Mouse (Mus musculus) stomach, embryonic 16.5 days (tissue): Measurements from ENCODE around the gene Rapgef5. TPM values are rescaled to one million over a fixed set of nuclear protein-coding genes. Genes with fewer than 3 reads are reported as not detected.

Experiments used
- ATAC-seq: fragments of 200-750 bp; cut with Nextera tagmentation; 2 replicates; pipeline ENCODE4 v1.8.0; 2017; ENCODE audit warnings: moderate number of reproducible peaks, moderate TSS enrichment; ENCODE audit not compliant: insufficient read depth, low FRiP score
- H3K27ac ChIP-seq: fragments of 300-500 bp; sonication (generic); 2 replicates; pipeline ENCODE4 v1.5.1; 2014; ENCODE audit warnings: low read length
- H3K27me3 ChIP-seq: fragments of 300-500 bp; sonication (generic); 2 replicates; pipeline ENCODE4 v1.6.1; 2014; ENCODE audit warnings: low read length, control low read depth, mixed read lengths; ENCODE audit not compliant: control insufficient read depth, insufficient read depth
- H3K36me3 ChIP-seq: fragments of 300-500 bp; sonication (generic); 2 replicates; pipeline ENCODE4 v1.6.1; 2014; ENCODE audit warnings: low read length; ENCODE audit not compliant: control insufficient read depth, insufficient read depth
- H3K4me1 ChIP-seq: fragments of 300-500 bp; sonication (generic); 2 replicates; pipeline ENCODE4 v1.6.1; 2014; ENCODE audit warnings: low read length, control low read depth, mixed read lengths; ENCODE audit not compliant: control insufficient read depth, insufficient read depth
- H3K4me2 ChIP-seq: fragments of 300-500 bp; sonication (generic); 2 replicates; pipeline ENCODE4 v1.6.1; 2014; ENCODE audit warnings: low read depth, low read length, mixed read lengths
- H3K4me3 ChIP-seq: fragments of 300-500 bp; sonication (generic); replicated peaks from 2 replicates; pipeline ENCODE4 v1.5.1; 2014; ENCODE audit warnings: mild to moderate bottlenecking, low read length
- H3K9ac ChIP-seq: fragments of 300-500 bp; sonication (generic); 2 replicates; pipeline ENCODE4 v1.6.1; 2014; ENCODE audit warnings: low read length
- H3K9me3 ChIP-seq: fragments of 300-500 bp; sonication (generic); replicated peaks from 2 replicates; pipeline ENCODE4 v1.6.1; 2016; ENCODE audit warnings: low read length, control low read depth; ENCODE audit not compliant: control insufficient read depth
- WGBS: fragments of 180-500 bp; shearing (Covaris S2); extraction: QIAGEN DNeasy Blood & Tissue Kit; methylation state at CpG from one replicate; pipeline ENCODE4 v1.1.7; 2014; 5-methylcytosine and 5-hydroxymethylcytosine counted together
- polyA plus RNA-seq: library from polyadenylated mRNA; unstranded; fragments of >200 nt; fragmentation: Nextera tagmentation; extraction: Ambion mirVana; gene quantifications from 2 replicates; pipeline ENCODE4 v1.2.1, GENCODE M21; 2015

The Rapgef5 gene
- polyA plus RNA-seq, 1 experiment from 2014 or later = 8.3 TPM

DNA sequence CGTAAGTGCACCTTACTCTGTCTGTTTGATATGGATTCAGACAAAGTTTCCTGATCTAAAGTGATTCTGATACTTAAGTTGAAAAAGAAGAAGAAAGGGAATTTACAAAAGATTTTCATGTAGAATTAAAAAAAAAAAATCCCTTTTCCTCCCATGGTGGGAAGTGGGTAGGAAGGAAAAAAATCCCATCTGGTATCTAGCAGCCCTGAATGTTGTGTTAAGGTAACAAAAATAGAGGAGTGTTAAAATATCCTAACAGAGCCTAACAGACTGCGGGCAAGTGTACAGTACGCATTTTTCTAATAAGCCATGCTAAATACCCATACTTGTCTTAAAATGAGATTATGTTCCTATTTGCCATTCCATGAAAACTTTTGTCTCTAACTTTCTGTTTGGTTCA, 150.1 kb downstream of the Rapgef5 start:
- ATAC-seq = no peak
- no peak overlapping the region for H3K27ac ChIP-seq
- WGBS = 85% methylated on average over 3 of the region's 3 CpGs
- H3K4me2 ChIP-seq = no peak overlapping the region
- no peak overlapping the region for H3K4me3 ChIP-seq
- no peak overlapping the region for H3K9ac ChIP-seq
- no peaks in the 10 kb centered on the region for H3K36me3 ChIP-seq
- H3K27me3 ChIP-seq = no peaks in the 10 kb centered on the region
- no peaks in the 10 kb centered on the region for H3K4me1 ChIP-seq
- H3K9me3 ChIP-seq = no peaks in the 10 kb centered on the region

DNA sequence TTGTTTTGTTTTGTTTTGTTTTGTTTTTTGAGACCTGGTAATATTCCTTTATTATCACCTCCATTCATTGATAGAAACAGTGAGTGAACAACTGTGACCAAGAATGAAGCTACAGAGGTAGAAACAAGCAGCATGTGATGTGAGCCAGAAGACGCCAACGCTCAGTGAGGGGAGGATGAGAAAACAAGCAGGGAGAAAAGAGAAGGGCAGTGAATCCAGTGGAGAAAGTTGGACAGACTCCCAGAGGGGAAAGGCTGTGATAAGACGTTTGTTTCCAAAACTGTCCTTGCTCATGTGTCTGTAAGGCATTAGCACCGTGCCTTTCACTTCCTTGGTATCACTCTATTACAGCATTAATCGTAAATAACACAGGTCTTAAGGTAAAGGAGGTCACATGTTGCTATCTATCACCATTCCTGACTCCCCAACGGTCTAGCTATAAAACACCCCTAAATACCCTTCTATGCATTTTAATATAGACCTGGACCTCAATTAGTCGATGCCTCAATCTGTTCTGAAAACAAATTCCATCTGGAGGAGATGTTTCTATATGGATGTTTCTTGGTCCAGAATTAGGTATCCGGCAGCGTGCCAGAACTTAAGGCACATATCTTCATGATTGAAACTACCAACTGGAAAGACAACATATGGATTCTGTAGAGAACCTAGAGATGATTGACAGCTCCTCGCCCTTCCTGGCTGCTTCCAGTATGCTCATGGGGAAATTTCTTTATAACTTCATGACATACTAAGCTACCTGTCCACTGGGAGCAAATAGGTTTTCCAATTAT, 153.5 kb downstream of the Rapgef5 start:
- Histone ChIP-seq H3K9me3 (no peaks in the 10 kb centered on the region), H3K9ac (no peak overlapping the region), H3K36me3 (no peaks in the 10 kb centered on the region), H3K4me3 (no peak overlapping the region), H3K4me1 (0 out of 2 replicates have a peak, but pooled peaks cover 10% of the 10 kb centered on the region), H3K4me2 (no peak overlapping the region), H3K27me3 (no peaks in the 10 kb centered on the region), H3K27ac (no peak overlapping the region)
- ATAC-seq = no peak
- WGBS = 70% methylated on average over 10 of the region's 10 CpGs

- ATAC-seq = no peak
- WGBS = 42% methylated on average over 2 of the region's 2 CpGs
- H3K9me3 ChIP-seq = no peaks in the 10 kb centered on the region
Observed at GRCm38 (mm10) chr12:117673188-117673587, 156.9 kb downstream of the Rapgef5 start.

GRCm38 (mm10) chr12:117674511-117674910, 158.2 kb downstream of the Rapgef5 start:
- ATAC-seq = no peak
- H3K36me3 ChIP-seq = no peaks in the 10 kb centered on the region
- no peaks in the 10 kb centered on the region for H3K27me3 ChIP-seq
- H3K4me3 ChIP-seq = no peak overlapping the region
- no peaks in the 10 kb centered on the region for H3K9me3 ChIP-seq
- 95% methylated on average over 2 of the region's 2 CpGs for WGBS
- no peak overlapping the region for H3K9ac ChIP-seq
- no peak overlapping the region for H3K27ac ChIP-seq
- H3K4me2 ChIP-seq = no peak overlapping the region
- H3K4me1 ChIP-seq = 0 out of 2 replicates have a peak, but pooled peaks cover 10% of the 10 kb centered on the region

More at GRCm38 (mm10) chr12:117673188-117673587, 156.9 kb downstream of the Rapgef5 start:
- H3K4me2 ChIP-seq = no peak overlapping the region
- H3K27ac ChIP-seq = no peak overlapping the region
- no peak overlapping the region for H3K9ac ChIP-seq
- H3K4me3 ChIP-seq = no peak overlapping the region
- 0 out of 2 replicates have a peak, but pooled peaks cover 10% of the 10 kb centered on the region for H3K4me1 ChIP-seq
- no peaks in the 10 kb centered on the region for H3K36me3 ChIP-seq
- no peaks in the 10 kb centered on the region for H3K27me3 ChIP-seq

GRCm38 (mm10) chr12:117676265-117676664, 160.0 kb downstream of the Rapgef5 start:
- Histone ChIP-seq H3K4me2 (no peak overlapping the region), H3K27me3 (no peaks in the 10 kb centered on the region), H3K9me3 (no peaks in the 10 kb centered on the region), H3K4me1 (0 out of 2 replicates have a peak, but pooled peaks cover 10% of the 10 kb centered on the region), H3K36me3 (no peaks in the 10 kb centered on the region), H3K27ac (no peak overlapping the region), H3K4me3 (no peak overlapping the region), H3K9ac (no peak overlapping the region)
- ATAC-seq = no peak
- 83% methylated on average over 4 of the region's 4 CpGs for WGBS

DNA sequence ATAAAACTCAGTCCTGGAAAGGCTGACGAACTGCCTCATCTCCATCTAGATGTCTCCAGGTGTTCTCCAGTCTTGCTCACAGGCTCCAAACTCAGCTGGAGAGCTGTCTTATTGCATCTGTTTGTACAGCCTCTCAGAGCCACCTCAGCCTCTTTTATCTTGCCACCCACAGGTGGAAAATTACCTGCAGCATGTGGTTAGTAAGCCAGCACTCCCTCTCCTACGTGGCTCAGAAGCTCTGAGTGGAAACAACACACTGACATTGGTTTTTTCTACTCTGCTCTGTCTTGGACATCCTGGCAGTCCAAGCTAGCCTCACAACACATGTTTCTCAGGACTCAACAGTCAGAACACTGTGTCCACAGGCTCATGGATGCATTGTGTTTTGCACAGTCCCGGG, 162.6 kb downstream of the Rapgef5 start:
- Histone ChIP-seq H3K4me3 (no peak overlapping the region), H3K4me2 (no peak overlapping the region), H3K9me3 (no peaks in the 10 kb centered on the region), H3K4me1 (no peaks in the 10 kb centered on the region), H3K27me3 (no peaks in the 10 kb centered on the region), H3K9ac (no peak overlapping the region), H3K27ac (no peak overlapping the region), H3K36me3 (no peaks in the 10 kb centered on the region)
- no peak for ATAC-seq
- WGBS = 61% methylated on average over 3 of the region's 3 CpGs

DNA sequence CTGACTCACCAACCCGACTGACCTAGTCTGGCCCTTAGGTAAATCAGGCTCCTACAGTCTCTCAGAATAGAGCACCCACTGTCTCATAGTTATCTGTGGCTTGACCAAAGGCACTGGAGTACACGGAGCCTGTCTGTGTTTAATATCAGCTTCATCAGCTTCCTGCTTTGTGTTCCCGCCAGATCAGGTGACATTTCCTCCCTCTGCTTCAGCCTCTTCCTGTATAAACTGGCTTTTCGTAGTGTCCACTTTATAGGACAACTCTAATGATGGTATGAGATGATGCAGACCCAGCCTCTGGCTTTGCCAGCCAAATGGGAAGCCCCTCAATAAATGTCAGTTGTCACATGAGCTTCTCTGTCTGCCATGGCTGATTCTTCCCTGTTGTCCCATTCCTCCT, 163.5 kb downstream of the Rapgef5 start:
- Histone ChIP-seq H3K4me1 (no peaks in the 10 kb centered on the region), H3K4me2 (no peak overlapping the region), H3K9ac (no peak overlapping the region), H3K4me3 (no peak overlapping the region), H3K27me3 (no peaks in the 10 kb centered on the region), H3K27ac (no peak overlapping the region), H3K9me3 (no peaks in the 10 kb centered on the region), H3K36me3 (no peaks in the 10 kb centered on the region)
- no peak for ATAC-seq
- WGBS = 50% methylated on average over 4 of the region's 4 CpGs

DNA sequence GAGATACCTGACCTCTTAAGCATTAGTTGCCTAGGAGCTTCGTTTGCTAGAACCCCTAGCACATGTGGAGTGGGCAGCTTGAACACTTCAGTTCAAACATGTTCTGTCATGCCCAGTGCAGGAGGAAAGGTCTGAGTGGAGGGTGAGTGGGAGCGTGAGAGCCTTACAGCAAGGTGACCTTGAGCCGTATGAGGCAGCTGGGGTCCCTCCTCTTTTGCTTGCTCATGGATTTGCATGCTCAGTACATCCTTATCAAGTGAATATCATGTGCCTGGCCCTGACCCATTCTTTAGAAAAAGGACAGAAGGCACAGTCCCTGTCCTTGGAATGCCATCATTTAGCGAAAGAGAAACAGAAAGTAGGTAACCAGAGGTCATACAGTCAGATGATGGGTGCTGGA, 165.0 kb downstream of the Rapgef5 start:
- Histone ChIP-seq H3K9me3 (no peaks in the 10 kb centered on the region), H3K36me3 (no peaks in the 10 kb centered on the region), H3K4me2 (no peak overlapping the region), H3K27ac (no peak overlapping the region), H3K27me3 (no peaks in the 10 kb centered on the region), H3K4me1 (no peaks in the 10 kb centered on the region), H3K9ac (no peak overlapping the region), H3K4me3 (no peak overlapping the region)
- no peak for ATAC-seq
- WGBS = 74% methylated on average over 4 of the region's 4 CpGs

DNA sequence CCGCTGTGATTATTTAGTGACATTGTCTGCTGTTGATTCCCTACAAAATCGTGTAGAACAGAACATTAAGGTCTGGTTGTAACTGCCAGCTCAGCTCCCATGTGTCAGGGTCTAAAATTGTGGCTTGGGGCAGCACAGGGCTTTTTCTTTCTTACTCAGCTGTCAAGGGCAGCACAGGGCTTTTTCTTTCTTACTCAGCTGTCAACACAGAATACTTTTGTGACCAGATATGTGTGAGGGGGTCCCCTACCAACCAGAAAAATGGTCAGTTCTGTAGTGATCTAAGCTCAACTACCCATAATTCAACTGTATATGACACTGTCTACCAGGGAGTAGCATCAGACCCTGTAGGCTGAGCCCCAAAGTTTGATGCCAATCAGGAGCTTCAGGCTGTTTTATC, 167.1 kb downstream of the Rapgef5 start:
- H3K4me3 ChIP-seq = no peak overlapping the region
- no peaks in the 10 kb centered on the region for H3K9me3 ChIP-seq
- H3K36me3 ChIP-seq = no peaks in the 10 kb centered on the region
- ATAC-seq = no peak
- no peaks in the 10 kb centered on the region for H3K27me3 ChIP-seq
- no peak overlapping the region for H3K4me2 ChIP-seq
- 0 out of 2 replicates have a peak, but pooled peaks cover under 1% of the 10 kb centered on the region for H3K4me1 ChIP-seq
- no peak overlapping the region for H3K27ac ChIP-seq
- no peak overlapping the region for H3K9ac ChIP-seq
- 60% methylated on average over 2 of the region's 2 CpGs for WGBS
